Mouse (Mus musculus) lung, postnatal 0 days (tissue): Measurements from ENCODE around the gene Pafah2. TPM values are rescaled to one million over a fixed set of nuclear protein-coding genes. Genes with fewer than 3 reads are reported as not detected.

Experiments used
- ATAC-seq: fragments of 200-750 bp; cut with Nextera tagmentation; 2 replicates; pipeline ENCODE4 v1.8.0; 2017; ENCODE audit warnings: moderate library complexity
- DNase-seq: peaks from one replicate; pipeline ENCODE4 v3.0.0-alpha.2; 2016; ENCODE audit warnings: low spot score
- H3K27ac ChIP-seq: fragments of 300-500 bp; sonication (generic); 2 replicates; pipeline ENCODE4 v1.5.1; 2014; ENCODE audit warnings: antibody characterized with exemption, mild to moderate bottlenecking, low read length, mixed read lengths
- H3K27me3 ChIP-seq: fragments of 300-500 bp; sonication (generic); replicated peaks from 2 replicates; pipeline ENCODE4 v1.6.1; 2014; ENCODE audit warnings: low read length, mixed read lengths; ENCODE audit not compliant: insufficient read depth
- H3K36me3 ChIP-seq: fragments of 300-500 bp; sonication (generic); 2 replicates; pipeline ENCODE4 v1.6.1; 2014; ENCODE audit warnings: low read length, mixed read lengths; ENCODE audit not compliant: insufficient read depth
- H3K4me1 ChIP-seq: fragments of 300-500 bp; sonication (generic); 2 replicates; pipeline ENCODE4 v1.6.1; 2014; ENCODE audit warnings: antibody characterized with exemption, low read depth, low read length, mixed read lengths; ENCODE audit not compliant: insufficient read depth
- H3K4me2 ChIP-seq: fragments of 300-500 bp; sonication (generic); replicated peaks from 2 replicates; pipeline ENCODE4 v1.6.1; 2014; ENCODE audit warnings: low read depth, mild to moderate bottlenecking, low read length, moderate library complexity, mixed read lengths
- H3K4me3 ChIP-seq: fragments of 300-500 bp; sonication (generic); 2 replicates; pipeline ENCODE4 v1.5.1; 2014; ENCODE audit warnings: low read depth, low read length
- H3K9ac ChIP-seq: fragments of 300-500 bp; sonication (generic); replicated peaks from 2 replicates; pipeline ENCODE4 v1.6.1; 2014; ENCODE audit warnings: low read depth, mild to moderate bottlenecking
- H3K9me3 ChIP-seq: fragments of 300-500 bp; sonication (generic); 2 replicates; pipeline ENCODE4 v1.6.1; 2016; ENCODE audit warnings: low read length, mixed read lengths
- CTCF ChIP-seq: IDR thresholded peaks from 2 replicates; pipeline ENCODE4 v1.5.1; 2016; ENCODE audit warnings: antibody characterized with exemption, mild to moderate bottlenecking
- EP300 ChIP-seq: IDR thresholded peaks from 2 replicates; pipeline ENCODE4 v1.6.1; 2016; ENCODE audit warnings: antibody characterized with exemption, mild to moderate bottlenecking, control low read depth
- WGBS: fragments of 180-500 bp; shearing (Covaris S2); extraction: QIAGEN DNeasy Blood & Tissue Kit; methylation state at CpG from one replicate; pipeline ENCODE4 v1.1.7; 2014; 5-methylcytosine and 5-hydroxymethylcytosine counted together
- polyA plus RNA-seq: library from polyadenylated mRNA; unstranded; fragments of >200 nt; fragmentation: Nextera tagmentation; extraction: Ambion mirVana; gene quantifications from 2 replicates; pipeline ENCODE4 v1.2.1, GENCODE M21; 2015

Gene Pafah2
- polyA plus RNA-seq, 1 experiment from 2014 or later = 14.1 TPM

- no peak overlapping the region for H3K9ac ChIP-seq
- 44% methylated on average over 18 of the region's 18 CpGs for WGBS
- no peak overlapping the region for H3K4me2 ChIP-seq
- H3K4me3 ChIP-seq = no peak overlapping the region
- no peaks in the 10 kb centered on the region for H3K27me3 ChIP-seq
- DNase-seq (peak; percentile 47), ATAC-seq (no peak)
- no peak for TF ChIP-seq EP300
- TF ChIP-seq CTCF = no peak
- H3K27ac ChIP-seq = no peak overlapping the region
- H3K9me3 ChIP-seq = no peaks in the 10 kb centered on the region
- H3K4me1 ChIP-seq = peaks cover 16% of the 10 kb centered on the region; the same call in 1 of the 2 replicates
- H3K36me3 ChIP-seq = no peaks in the 10 kb centered on the region
Observed at GRCm38 (mm10) chr4:134351329-134352260, 44.5 kb upstream of the Pafah2 start.

DNA sequence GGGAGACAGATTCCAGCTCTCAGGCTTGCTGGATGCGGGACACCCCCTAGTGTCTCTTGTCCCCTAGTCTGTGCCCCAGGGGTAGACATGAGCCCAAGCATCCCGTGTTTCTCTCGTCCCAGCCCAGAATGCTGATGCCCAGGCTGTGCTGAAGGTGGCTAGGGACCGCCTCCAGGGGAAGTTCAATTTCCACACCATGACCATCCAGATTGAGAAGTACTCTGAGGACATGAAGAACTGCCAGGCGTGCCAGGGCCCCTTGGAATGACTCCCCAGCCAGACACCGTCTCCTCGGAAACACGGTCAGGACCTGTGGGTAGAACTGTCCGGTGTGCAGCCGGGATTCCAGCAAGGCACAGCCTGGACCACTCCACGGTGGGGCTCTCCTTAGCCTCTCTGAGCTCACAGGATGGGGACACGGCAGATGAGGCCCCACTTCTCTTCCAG lies 43.8 kb upstream of the Pafah2 start:
- DNase-seq (no peak), ATAC-seq (no peak)
- no peak for TF ChIP-seq CTCF
- TF ChIP-seq EP300 = no peak
- Histone ChIP-seq H3K4me3 (no peak overlapping the region), H3K9me3 (no peaks in the 10 kb centered on the region), H3K4me1 (peaks cover 17% of the 10 kb centered on the region; the same call in 1 of the 2 replicates), H3K27me3 (no peaks in the 10 kb centered on the region), H3K36me3 (no peaks in the 10 kb centered on the region), H3K27ac (no peak overlapping the region), H3K9ac (no peak overlapping the region), H3K4me2 (no peak overlapping the region)
- 61% methylated on average over 12 of the region's 12 CpGs for WGBS

DNA sequence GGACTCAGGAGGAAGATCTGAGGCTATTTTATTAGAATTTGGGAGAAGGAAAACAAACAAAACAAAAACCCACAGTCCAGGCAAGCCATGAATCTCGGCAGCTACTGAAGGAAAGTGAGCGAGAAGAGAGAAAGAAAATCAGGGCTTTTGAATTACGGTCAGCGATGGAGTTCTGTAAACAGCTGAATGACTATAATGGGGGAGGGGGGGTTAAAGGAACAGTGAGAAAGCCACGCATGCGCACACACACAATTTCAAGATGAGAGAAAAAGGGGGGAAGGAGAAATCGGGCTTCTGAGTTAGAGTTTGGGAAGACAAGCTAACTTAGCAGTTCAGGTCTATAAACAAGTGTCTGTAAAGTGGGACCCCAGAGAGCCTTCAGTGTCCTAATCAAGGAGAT lies 43.2 kb upstream of the Pafah2 start:
- peaks cover 17% of the 10 kb centered on the region; the same call in 1 of the 2 replicates for H3K4me1 ChIP-seq
- H3K9ac ChIP-seq = no peak overlapping the region
- no peaks in the 10 kb centered on the region for H3K36me3 ChIP-seq
- DNase-seq = no peak
- ATAC-seq = no peak
- no peaks in the 10 kb centered on the region for H3K9me3 ChIP-seq
- H3K27ac ChIP-seq = no peak overlapping the region
- no peak overlapping the region for H3K4me2 ChIP-seq
- no peak overlapping the region for H3K4me3 ChIP-seq
- H3K27me3 ChIP-seq = no peaks in the 10 kb centered on the region
- 68% methylated on average over 7 of the region's 7 CpGs for WGBS
- TF ChIP-seq EP300 (no peak), CTCF (no peak)

- Histone ChIP-seq H3K4me3 (no peak overlapping the region), H3K36me3 (no peaks in the 10 kb centered on the region), H3K27ac (no peak overlapping the region), H3K4me2 (no peak overlapping the region), H3K27me3 (no peaks in the 10 kb centered on the region), H3K9me3 (no peaks in the 10 kb centered on the region), H3K9ac (no peak overlapping the region), H3K4me1 (peaks cover 17% of the 10 kb centered on the region; the same call in 1 of the 2 replicates)
- 67% methylated on average over 5 of the region's 5 CpGs for WGBS
- TF ChIP-seq EP300 (no peak), CTCF (no peak)
- no peak for ATAC-seq
- DNase-seq = no peak
Observed at GRCm38 (mm10) chr4:134353527-134354409, 42.4 kb upstream of the Pafah2 start.

DNA sequence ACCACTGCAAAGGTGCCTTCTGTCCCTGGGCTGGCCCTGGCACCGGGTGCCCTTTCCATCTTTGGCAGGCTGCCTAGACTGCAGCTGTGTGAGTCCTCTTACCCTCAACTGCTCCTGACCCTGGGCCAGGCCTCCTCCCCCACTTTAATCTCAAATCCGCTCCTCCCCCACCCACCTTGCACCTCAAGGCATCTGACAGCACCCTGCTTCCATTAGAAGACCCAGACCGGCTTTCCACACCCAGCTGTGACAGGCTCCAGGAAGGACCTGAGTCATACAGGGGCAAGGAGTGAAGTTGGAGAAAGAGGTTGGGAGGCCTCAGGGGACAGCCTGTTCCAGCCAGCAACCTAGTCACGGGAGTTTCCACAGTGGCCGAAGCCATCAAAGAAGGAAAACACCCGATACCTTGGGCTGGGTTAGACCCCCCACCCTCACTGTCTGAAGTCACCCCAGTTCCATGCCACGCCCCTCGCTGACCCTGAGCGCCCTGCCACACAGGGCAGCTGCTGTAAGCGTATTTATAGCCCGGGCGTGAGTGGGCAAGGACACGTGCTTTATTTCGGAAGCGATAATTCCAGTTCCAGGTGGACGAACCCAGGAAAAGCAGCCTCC lies 40.2 kb upstream of the Pafah2 start:
- H3K27ac ChIP-seq = peak overlapping the region; percentile 52
- H3K36me3 ChIP-seq = no peaks in the 10 kb centered on the region
- no peak overlapping the region for H3K9ac ChIP-seq
- TF ChIP-seq EP300 (peak; percentile 83), CTCF (no peak)
- no peak overlapping the region for H3K4me3 ChIP-seq
- DNase-seq = peak; percentile 89
- peaks cover 17% of the 10 kb centered on the region; the same call in 1 of the 2 replicates for H3K4me1 ChIP-seq
- no peaks in the 10 kb centered on the region for H3K27me3 ChIP-seq
- 33% methylated on average over 16 of the region's 16 CpGs for WGBS
- peak; percentile 84 for ATAC-seq
- no peak overlapping the region for H3K4me2 ChIP-seq
- H3K9me3 ChIP-seq = no peaks in the 10 kb centered on the region
